ENCODE assay signal across 33 mouse cellular contexts in genomic region chr2:91884616-91885015, GRCm38 (mm10). TPM values are rescaled to one million over a fixed set of nuclear protein-coding genes. Genes with fewer than 3 reads are reported as not detected.
"Had no signal": no experiment of that assay in that cellular context is flagged by ENCODE, and none has a peak within 500 bp of the region (broad histone marks: within the 10 kb centered on the region; RNA-seq: fewer than 3 reads in every experiment).

No protein-coding gene starts in this region.

- H3K4me2 ChIP-seq: limb, embryonic 12.5 days; limb, embryonic 13.5 days; limb, embryonic 15.5 days; liver, embryonic 11.5 days; liver, embryonic 12.5 days; liver, embryonic 13.5 days; liver, embryonic 15.5 days; lung, embryonic 14.5 days; lung, embryonic 15.5 days; midbrain, embryonic 12.5 days; midbrain, embryonic 13.5 days; midbrain, embryonic 15.5 days; neural tube, embryonic 12.5 days; neural tube, embryonic 13.5 days had no signal

- H3K4me3 ChIP-seq: limb, embryonic 10.5 days; limb, embryonic 12.5 days; limb, embryonic 13.5 days; limb, embryonic 15.5 days; liver, embryonic 12.5 days; liver, embryonic 13.5 days; liver, embryonic 15.5 days; lung, embryonic 15.5 days; megakaryocyte, embryonic 14.5 days; midbrain, embryonic 12.5 days; midbrain, embryonic 13.5 days; midbrain, embryonic 15.5 days; myocyte; neural tube, embryonic 12.5 days; neural tube, embryonic 13.5 days had no signal

- H3K27ac ChIP-seq: limb, embryonic 10.5 days; limb, embryonic 12.5 days; limb, embryonic 13.5 days; limb, embryonic 15.5 days; liver, embryonic 12.5 days; liver, embryonic 13.5 days; liver, embryonic 14.5 days; liver, embryonic 15.5 days; lung, embryonic 15.5 days; macrophage; midbrain, embryonic 12.5 days; midbrain, embryonic 13.5 days; midbrain, embryonic 15.5 days; neural tube, embryonic 12.5 days; neural tube, embryonic 13.5 days had no signal

- H3K27me3 ChIP-seq: limb, embryonic 12.5 days; limb, embryonic 13.5 days; limb, embryonic 15.5 days; liver, embryonic 12.5 days; liver, embryonic 13.5 days; liver, embryonic 15.5 days; lung, embryonic 15.5 days; megakaryocyte, embryonic 14.5 days; midbrain, embryonic 12.5 days; midbrain, embryonic 13.5 days; midbrain, embryonic 15.5 days; neural tube, embryonic 12.5 days; neural tube, embryonic 13.5 days had no signal

- DNase-seq: liver; liver, embryonic 13.5 days; liver, postnatal 0 days; lung, adult 18-20 months; lung, adult 2 months; lung, embryonic 14.5 days; lung, postnatal 10 days; lung, postnatal 14 days; lung, postnatal 36 days; lung, postnatal 4 days; midbrain, embryonic 14.5 days had no signal

- H3K9me3 ChIP-seq: limb, embryonic 10.5 days; limb, embryonic 12.5 days; limb, embryonic 13.5 days; limb, embryonic 15.5 days; liver, embryonic 12.5 days; liver, embryonic 13.5 days; liver, embryonic 15.5 days; lung, embryonic 15.5 days; megakaryocyte, embryonic 14.5 days; midbrain, embryonic 12.5 days; midbrain, embryonic 13.5 days; midbrain, embryonic 15.5 days; neural tube, embryonic 12.5 days; neural tube, embryonic 13.5 days had no signal

- ATAC-seq: liver, embryonic 12.5 days; liver, postnatal 0 days; lung, postnatal 0 days; midbrain, embryonic 13.5 days; midbrain, embryonic 15.5 days; midbrain, embryonic 16.5 days had no signal

- H3K9ac ChIP-seq: limb, embryonic 12.5 days; limb, embryonic 13.5 days; limb, embryonic 15.5 days; liver, embryonic 12.5 days; liver, embryonic 13.5 days; liver, embryonic 14.5 days; liver, embryonic 15.5 days; liver, postnatal 0 days; lung, embryonic 14.5 days; lung, embryonic 15.5 days; midbrain, embryonic 12.5 days; midbrain, embryonic 13.5 days; midbrain, embryonic 15.5 days; neural tube, embryonic 12.5 days; neural tube, embryonic 13.5 days had no signal

- H3K4me1 ChIP-seq: limb, embryonic 10.5 days; limb, embryonic 12.5 days; limb, embryonic 13.5 days; limb, embryonic 15.5 days; liver, embryonic 15.5 days; lung, embryonic 15.5 days; midbrain, embryonic 12.5 days; midbrain, embryonic 13.5 days; midbrain, embryonic 15.5 days; neural tube, embryonic 12.5 days; neural tube, embryonic 13.5 days had no signal

RNA-seq across cellular contexts. Expression of gene Chrm4, which starts 42.4 kb away (rescaled TPM):
- total RNA-seq: liver, adult 2 months; megakaryocyte, adult 5-6 weeks; monocyte, adult 5-6 weeks had no signal
- polyA plus RNA-seq: liver, adult 2 months; liver, embryonic 15.5 days; liver, postnatal 0 days; lung, embryonic 15.5 days; macrophage had no signal

RNA-seq across cellular contexts. Expression of gene Mdk, which starts 47.5 kb away (rescaled TPM):
- total RNA-seq: liver, adult 2 months; monocyte, adult 5-6 weeks had no signal
